Mouse (Mus musculus) ES-E14 (cell line): ENCODE results near the gene Rbm47. TPM values are rescaled to one million over a fixed set of nuclear protein-coding genes. Genes with fewer than 3 reads are reported as not detected.

Source experiments
- DNase-seq: peaks from one replicate; pipeline ENCODE4 v3.0.0-alpha.2; 2013; ENCODE audit warnings: low read depth, low spot score
- H3K27ac ChIP-seq: 2 replicates; pipeline ENCODE4 v1.5.1; 2012; ENCODE audit warnings: low read depth, mild to moderate bottlenecking, low read length, moderate library complexity, mixed read lengths; ENCODE audit not compliant: poor library complexity, insufficient read depth, severe bottlenecking
- H3K36me3 ChIP-seq: 2 replicates; pipeline ENCODE4 v1.6.1; 2012; ENCODE audit warnings: mild to moderate bottlenecking, low read length, moderate library complexity, mixed read lengths; ENCODE audit not compliant: control insufficient read depth, poor library complexity, insufficient read depth, severe bottlenecking
- H3K4me1 ChIP-seq, 2 experiments: fragments of 150-350 bp in 1 of 2; sonication (generic) in 1 of 2; 2 replicates each; pipeline ENCODE4 v1.6.1; 2012; ENCODE audit warnings: low read length in 2 of 2, mild to moderate bottlenecking in 1 of 2, mixed read lengths in 1 of 2; ENCODE audit not compliant: control insufficient read depth in 2 of 2, insufficient read depth in 2 of 2, poor library complexity in 1 of 2
- H3K4me3 ChIP-seq, 2 experiments: fragments of 150-350 bp in 1 of 2; sonication (generic) in 1 of 2; 2 replicates each; pipeline ENCODE4 v1.5.1; 2012; ENCODE audit warnings: low read length in 2 of 2, low read depth in 1 of 2, mild to moderate bottlenecking in 1 of 2, mixed read lengths in 1 of 2; ENCODE audit not compliant: insufficient read depth in 1 of 2, poor library complexity in 1 of 2, severe bottlenecking in 1 of 2
- H3K9ac ChIP-seq: 2 replicates; pipeline ENCODE4 v1.6.1; 2012; ENCODE audit warnings: low read depth, mild to moderate bottlenecking, low read length, mixed read lengths; ENCODE audit not compliant: poor library complexity, insufficient read depth, severe bottlenecking
- H3K9me3 ChIP-seq: fragments of 150-350 bp; sonication (generic); 2 replicates; pipeline ENCODE4 v1.6.1; 2012; ENCODE audit warnings: low read depth, mild to moderate bottlenecking, low read length; ENCODE audit not compliant: control insufficient read depth, insufficient read depth
- CHD2 ChIP-seq: IDR thresholded peaks from 2 replicates; pipeline ENCODE4 v1.6.1; 2014; ENCODE audit warnings: mild to moderate bottlenecking, low read depth, low read length, inconsistent platforms
- HCFC1 ChIP-seq: IDR thresholded peaks from 2 replicates; pipeline ENCODE4 v1.6.1; 2012; ENCODE audit warnings: low read length, inconsistent platforms, borderline replicate concordance; ENCODE audit not compliant: insufficient read depth
- MAFK ChIP-seq: IDR thresholded peaks from 2 replicates; pipeline ENCODE4 v1.6.1; 2014; ENCODE audit warnings: mild to moderate bottlenecking, low read depth, low read length, inconsistent platforms; ENCODE audit not compliant: insufficient read depth
- ZC3H11A ChIP-seq: IDR thresholded peaks from 2 replicates; pipeline ENCODE4 v1.6.1; 2012; ENCODE audit warnings: low read depth, mild to moderate bottlenecking, inconsistent platforms, low read length, borderline replicate concordance
- ZNF384 ChIP-seq: IDR thresholded peaks from 2 replicates; pipeline ENCODE4 v1.6.1; 2012; ENCODE audit warnings: low read depth, low read length, inconsistent platforms
- in situ Hi-C, 2 experiments: fragments of 600-800 bp; cut with MboI; formaldehyde crosslinking; loops; one replicate each; pipeline ENCODE4 v1.15.1; 2025; ENCODE audit warnings: low sequenced_read_pairs in 2 of 2, inconsistent platforms in 1 of 2; ENCODE audit not compliant: unreplicated experiment in 2 of 2
- total RNA-seq: library from RNA; depleted of rRNA; stranded (reverse); fragments of 300-350 nt; gene quantifications from 2 replicates; pipeline ENCODE4 v1.2.3, GENCODE M21; 2012

Rbm47 gene
- total RNA-seq, 1 experiment: 13.4 TPM

DNA sequence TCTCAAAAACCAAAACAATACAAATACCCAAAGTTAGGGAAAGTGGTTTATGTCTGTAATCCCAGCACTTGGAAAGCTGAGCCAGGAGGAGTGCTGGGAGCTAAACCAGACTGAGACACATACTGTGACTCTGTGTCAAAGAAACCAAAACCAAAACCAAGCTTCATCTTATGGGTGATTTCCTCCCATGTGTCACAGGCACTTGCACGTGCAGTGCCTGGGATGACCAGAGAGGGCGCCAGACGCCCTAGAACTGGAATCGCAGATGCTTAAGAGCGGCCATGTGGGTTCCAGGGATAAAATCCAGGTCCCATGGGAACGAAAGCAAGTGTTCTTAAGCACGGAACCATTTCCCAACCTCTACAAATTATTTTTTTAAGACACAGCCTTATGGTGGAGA is 89.6 kb downstream of the Rbm47 start:
- in situ Hi-C loops: no loop called here
- H3K27ac ChIP-seq: no peak overlapping the region
- H3K9ac ChIP-seq: peak overlapping the region; percentile 37; the same call in 1 of the 2 replicates
- DNase-seq: peak; percentile 86
- H3K4me3 ChIP-seq: no peak overlapping the region
- H3K4me1 ChIP-seq: peaks cover 5 to 20% of the 10 kb centered on the region in 2 experiments; a peak in 3 of 4 replicates
- no peak for TF ChIP-seq HCFC1
- no peak for TF ChIP-seq ZNF384
- TF ChIP-seq CHD2: no peak
- no peak for TF ChIP-seq ZC3H11A
- TF ChIP-seq MAFK: no peak
- no peaks in the 10 kb centered on the region for H3K36me3 ChIP-seq
- H3K9me3 ChIP-seq: no peaks in the 10 kb centered on the region

DNA sequence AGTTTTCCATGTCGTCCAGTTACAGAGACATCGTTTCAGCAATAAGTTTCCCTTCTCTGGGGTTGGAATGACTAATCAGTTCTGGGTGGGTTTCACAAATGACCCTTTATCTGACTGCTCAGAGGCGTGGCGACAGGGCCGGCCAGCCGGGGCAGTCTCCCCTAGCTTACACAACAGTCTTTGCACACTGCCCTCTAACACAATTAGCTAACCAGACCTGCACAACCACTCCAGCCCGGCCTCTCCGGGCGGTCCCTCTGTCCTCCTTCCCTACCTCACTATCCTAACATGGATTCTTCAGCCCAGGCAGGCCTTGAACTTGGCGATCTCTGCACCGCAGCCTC is 90.7 kb downstream of the Rbm47 start:
- H3K27ac ChIP-seq: no peak overlapping the region
- no peaks in the 10 kb centered on the region for H3K9me3 ChIP-seq
- in situ Hi-C loops: no loop called here
- peaks cover 5 to 22% of the 10 kb centered on the region in 2 experiments; a peak in 3 of 4 replicates for H3K4me1 ChIP-seq
- H3K36me3 ChIP-seq: no peaks in the 10 kb centered on the region
- peak overlapping the region; percentile 28; the same call in 1 of the 2 replicates for H3K9ac ChIP-seq
- peak overlapping the region; percentile 9 to 13; a peak in 2 of 4 replicates for H3K4me3 ChIP-seq
- DNase-seq: no peak
- TF ChIP-seq CHD2: no peak
- no peak for TF ChIP-seq ZC3H11A
- no peak for TF ChIP-seq ZNF384
- TF ChIP-seq MAFK: no peak
- TF ChIP-seq HCFC1: no peak

DNA sequence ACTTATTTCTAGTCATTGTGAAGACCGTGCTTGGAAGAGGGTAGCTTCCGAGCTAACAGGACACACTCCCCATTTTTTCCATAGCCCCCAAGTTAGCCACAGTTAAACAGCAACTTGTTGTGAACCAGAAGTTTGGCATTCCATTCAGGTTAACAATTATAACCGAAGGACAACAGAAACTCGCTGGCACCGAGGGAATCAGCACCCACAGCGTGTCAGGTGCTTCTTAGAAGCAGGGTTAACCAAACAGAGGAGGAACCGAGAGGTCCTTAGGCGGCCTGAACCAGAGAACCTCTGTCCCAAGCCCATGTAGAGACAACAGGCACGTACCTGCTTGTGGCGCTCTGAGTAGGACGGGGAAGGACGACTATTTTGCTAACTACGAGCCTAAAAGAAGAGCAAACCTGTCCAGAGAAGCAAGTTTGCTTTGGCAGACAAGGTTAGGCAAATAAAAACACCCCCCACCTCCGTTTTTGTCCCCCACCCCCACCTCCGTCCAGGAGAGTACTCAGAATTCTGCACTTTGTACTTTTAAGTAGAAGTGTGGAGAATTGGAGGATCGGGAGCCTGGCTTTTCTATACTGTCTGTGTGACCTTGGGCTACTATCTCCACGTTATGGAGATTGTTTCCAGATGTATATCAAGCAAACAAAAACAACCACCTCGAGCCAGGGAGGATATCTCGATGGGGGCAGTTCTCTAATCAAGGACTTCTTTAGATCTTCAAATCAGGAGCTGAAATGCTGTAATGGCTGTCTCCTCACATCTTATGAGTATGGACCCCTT is 91.3 kb downstream of the Rbm47 start:
- no peak for DNase-seq
- no peaks in the 10 kb centered on the region for H3K9me3 ChIP-seq
- H3K4me3 ChIP-seq: peak overlapping the region; percentile 1 to 8; a peak in 1 of 4 replicates
- in situ Hi-C loops: no loop called here
- H3K4me1 ChIP-seq: peaks cover 5 to 26% of the 10 kb centered on the region in 2 experiments; a peak in 3 of 4 replicates
- no peaks in the 10 kb centered on the region for H3K36me3 ChIP-seq
- peak overlapping the region; percentile 19; the same call in 1 of the 2 replicates for H3K9ac ChIP-seq
- TF ChIP-seq HCFC1: no peak
- no peak for TF ChIP-seq MAFK
- TF ChIP-seq ZNF384: no peak
- no peak for TF ChIP-seq ZC3H11A
- no peak for TF ChIP-seq CHD2
- no peak overlapping the region for H3K27ac ChIP-seq

DNA sequence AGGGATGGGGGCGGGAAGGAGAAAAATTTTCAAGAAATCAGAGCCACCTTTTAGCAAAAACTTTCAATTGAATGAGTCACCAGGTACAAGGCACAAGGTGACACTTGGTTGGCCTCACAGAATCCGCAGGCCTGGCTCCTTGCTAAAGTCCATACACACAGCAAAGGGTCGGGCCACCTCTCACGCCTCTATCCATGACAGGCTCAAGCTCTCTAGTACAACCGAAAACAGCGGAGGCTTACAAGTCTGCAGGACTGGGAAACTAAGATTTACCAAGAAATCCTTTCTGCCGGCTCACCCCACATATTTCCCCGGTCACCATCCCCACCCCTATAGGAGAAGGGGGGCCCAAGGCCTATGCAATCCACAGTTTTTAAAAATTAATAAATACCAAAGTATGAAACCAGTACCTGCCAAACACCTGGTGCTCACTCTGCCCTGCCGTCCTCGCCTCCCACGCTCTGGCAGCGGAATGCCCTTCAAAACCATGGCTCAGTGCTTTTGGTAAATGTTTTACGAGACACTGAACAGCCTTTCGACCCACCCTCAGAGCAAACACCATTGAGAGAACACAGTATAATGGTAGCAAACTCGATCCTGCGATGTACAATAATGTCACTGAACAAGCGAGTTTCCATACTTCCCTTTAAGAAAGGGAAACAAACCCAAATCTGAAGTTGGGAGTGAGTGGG is 92.2 kb downstream of the Rbm47 start:
- no peak overlapping the region for H3K27ac ChIP-seq
- H3K4me1 ChIP-seq: peaks cover 5 to 28% of the 10 kb centered on the region in 2 experiments; a peak in 3 of 4 replicates
- H3K36me3 ChIP-seq: no peaks in the 10 kb centered on the region
- TF ChIP-seq HCFC1 (no peak), ZNF384 (no peak), ZC3H11A (no peak), MAFK (no peak), CHD2 (no peak)
- H3K4me3 ChIP-seq: no peak overlapping the region; a peak in 1 of 4 replicates
- in situ Hi-C loops: no loop called here
- H3K9ac ChIP-seq: no peak overlapping the region
- H3K9me3 ChIP-seq: no peaks in the 10 kb centered on the region
- DNase-seq: no peak
